Mouse (Mus musculus) T-helper 1 cell (primary cell): ENCODE measurements around the gene Sptlc2.
"Not testable (repeated sequence)": the region's sequence is repeated elsewhere in the genome, so short reads cannot be mapped to it uniquely, and the experiment has no call there.

Source experiments
- in situ Hi-C: fragments of 300-600 bp; cut with MboI, MseI; formaldehyde crosslinking; loops from one replicate; pipeline ENCODE4 v1.15.1; 2025; ENCODE audit warnings: high pct_unique_total_duplicates

Gene Sptlc2

GRCm38 (mm10) chr12:87279879-87280278 is 108.3 kb downstream of the Sptlc2 start:
- in situ Hi-C loops, result no loop called here

GRCm38 (mm10) chr12:87279350-87279749 is 108.8 kb downstream of the Sptlc2 start:
- in situ Hi-C loops, result no loop called here

- in situ Hi-C loops, result no loop called here
Observed at GRCm38 (mm10) chr12:87278118-87278730, 109.9 kb downstream of the Sptlc2 start.

GRCm38 (mm10) chr12:87277251-87277650 is 110.9 kb downstream of the Sptlc2 start:
- in situ Hi-C loops, result not testable (repeated sequence)

- in situ Hi-C loops, result no loop called here
Observed at GRCm38 (mm10) chr12:87274853-87275831, 113.0 kb downstream of the Sptlc2 start.

- in situ Hi-C loops, result loop anchor here (10.0 kb wide), 1 partner anchor 123 kb away; the partner anchor contains the start of genes Gstz1 and Pomt2
Observed at GRCm38 (mm10) chr12:87267682-87268081, 120.5 kb downstream of the Sptlc2 start.

- in situ Hi-C loops, result loop anchor here (10.0 kb wide), 1 partner anchor 122 kb away; the partner anchor contains the start of genes Gstz1 and Pomt2
Observed at GRCm38 (mm10) chr12:87266827-87267603, 121.1 kb downstream of the Sptlc2 start.

GRCm38 (mm10) chr12:87266108-87266826 is 121.9 kb downstream of the Sptlc2 start, which contains the start of the genes Vipas39 and Ahsa1:
Gene Vipas39, minus strand, starts transcription at chr12:87266256.
Gene Ahsa1, plus strand, starts transcription at chr12:87266479.
- in situ Hi-C loops, result loop anchor here (10.0 kb wide), 1 partner anchor 121 kb away; the partner anchor contains the start of genes Gstz1 and Pomt2

GRCm38 (mm10) chr12:87265444-87265843 is 122.7 kb downstream of the Sptlc2 start:
- in situ Hi-C loops, result loop anchor here (10.0 kb wide), 1 partner anchor 121 kb away; the partner anchor contains the start of genes Gstz1 and Pomt2

GRCm38 (mm10) chr12:87260562-87260961 is 127.6 kb downstream of the Sptlc2 start:
- in situ Hi-C loops, result loop anchor here (5.0 to 10.0 kb wide), 2 partner anchors 63 to 116 kb away; partner anchors contain the start of genes Gstz1, Pomt2 and Samd15

GRCm38 (mm10) chr12:87256629-87257028 is 131.5 kb downstream of the Sptlc2 start:
- in situ Hi-C loops, result no loop called here
